Mouse (Mus musculus) embryonic facial prominence, embryonic 13.5 days (tissue): ENCODE data around the gene Spaca4. TPM values are rescaled to one million over a fixed set of nuclear protein-coding genes. Genes with fewer than 3 reads are reported as not detected.
A peak's percentile ranks its signal among the peaks of the same experiment; 100 is the strongest.

ENCODE experiments used
- ATAC-seq: fragments of 200-750 bp; cut with Nextera tagmentation; 2 replicates; pipeline ENCODE4 v1.8.0; 2017; ENCODE audit warnings: low read depth; ENCODE audit not compliant: insufficient number of reproducible peaks, insufficient read depth, low FRiP score, low TSS enrichment
- H3K27ac ChIP-seq: fragments of 300-500 bp; sonication (generic); 2 replicates; pipeline ENCODE4 v1.5.1; 2015; ENCODE audit warnings: moderate library complexity, mild to moderate bottlenecking, inconsistent platforms
- H3K27me3 ChIP-seq: fragments of 300-500 bp; sonication (generic); 2 replicates; pipeline ENCODE4 v1.6.1; 2015; ENCODE audit warnings: mild to moderate bottlenecking, inconsistent platforms
- H3K36me3 ChIP-seq: fragments of 300-500 bp; sonication (generic); 2 replicates; pipeline ENCODE4 v1.6.1; 2015; ENCODE audit warnings: mild to moderate bottlenecking, inconsistent platforms
- H3K4me1 ChIP-seq: fragments of 300-500 bp; sonication (generic); 2 replicates; pipeline ENCODE4 v1.6.1; 2015; ENCODE audit warnings: inconsistent platforms
- H3K4me2 ChIP-seq: fragments of 300-500 bp; sonication (generic); 2 replicates; pipeline ENCODE4 v1.6.1; 2015; ENCODE audit warnings: moderate library complexity, mild to moderate bottlenecking, inconsistent platforms
- H3K4me3 ChIP-seq: fragments of 300-500 bp; sonication (generic); 2 replicates; pipeline ENCODE4 v1.5.1; 2015; ENCODE audit warnings: mild to moderate bottlenecking, inconsistent platforms
- H3K9ac ChIP-seq: fragments of 300-500 bp; sonication (generic); 2 replicates; pipeline ENCODE4 v1.6.1; 2015; ENCODE audit warnings: mild to moderate bottlenecking, inconsistent platforms
- H3K9me3 ChIP-seq: fragments of 300-500 bp; sonication (generic); 2 replicates; pipeline ENCODE4 v1.6.1; 2016; ENCODE audit warnings: inconsistent platforms
- WGBS: fragments of 180-500 bp; shearing (Covaris S2); methylation state at CpG from one replicate; pipeline ENCODE4 v1.1.7; 2015; ENCODE audit warnings: mixed read lengths; 5-methylcytosine and 5-hydroxymethylcytosine counted together
- polyA plus RNA-seq: library from polyadenylated mRNA; unstranded; fragments of >200 nt; fragmentation: Nextera tagmentation; extraction: Ambion mirVana; gene quantifications from 2 replicates; pipeline ENCODE4 v1.2.1, GENCODE M21; 2015

Spaca4 gene
- polyA plus RNA-seq, 1 experiment from 2014 or later, result not detected

- peak; percentile 60 for ATAC-seq
- Histone ChIP-seq H3K27ac (peak within 1 kb of the TSS; percentile 95), H3K9ac (peak within 1 kb of the TSS; percentile 99), H3K4me3 (peak within 1 kb of the TSS; percentile 83), H3K4me2 (peak within 1 kb of the TSS; percentile 93), H3K36me3 (peaks cover 47% of the 10 kb centered on the region), H3K4me1 (peaks cover 45% of the 10 kb centered on the region), H3K27me3 (no peaks in the 10 kb centered on the region), H3K9me3 (no peaks in the 10 kb centered on the region)
- under 1% methylated on average over 41 of the region's 41 CpGs for WGBS
Measured at GRCm38 (mm10) chr7:45717918-45718297, 7.7 kb downstream of the Spaca4 start, which contains the start of gene Sphk2. TSS of gene Sphk2 (minus strand) at chr7:45718002.

- peak; percentile 2; the same call in 1 of the 2 replicates for ATAC-seq
- Histone ChIP-seq H3K4me2 (peak overlapping the region; percentile 93), H3K9me3 (no peaks in the 10 kb centered on the region), H3K4me3 (peak overlapping the region; percentile 83), H3K4me1 (peaks cover 45% of the 10 kb centered on the region), H3K27me3 (no peaks in the 10 kb centered on the region), H3K9ac (peak overlapping the region; percentile 99), H3K36me3 (peaks cover 47% of the 10 kb centered on the region), H3K27ac (peak overlapping the region; percentile 95)
- 9% methylated on average over 31 of the region's 31 CpGs for WGBS
Measured at GRCm38 (mm10) chr7:45716952-45717917, 8.4 kb downstream of the Spaca4 start.

GRCm38 (mm10) chr7:45716460-45716857 lies 9.2 kb downstream of the Spaca4 start:
- Histone ChIP-seq H3K36me3 (peaks cover 47% of the 10 kb centered on the region), H3K9me3 (no peaks in the 10 kb centered on the region)

GRCm38 (mm10) chr7:45715741-45716459 lies 9.7 kb downstream of the Spaca4 start:
- 82% methylated on average over 19 of the region's 19 CpGs for WGBS
- Histone ChIP-seq H3K4me2 (peak overlapping the region; percentile 93), H3K27ac (peak overlapping the region; percentile 74), H3K36me3 (peaks cover 47% of the 10 kb centered on the region), H3K4me1 (peaks cover 45% of the 10 kb centered on the region), H3K4me3 (peak overlapping the region; percentile 83), H3K27me3 (no peaks in the 10 kb centered on the region), H3K9me3 (no peaks in the 10 kb centered on the region), H3K9ac (peak overlapping the region; percentile 44)
- ATAC-seq, result no peak

More at GRCm38 (mm10) chr7:45716460-45716857, 9.2 kb downstream of the Spaca4 start:
- no peaks in the 10 kb centered on the region for H3K27me3 ChIP-seq
- H3K27ac ChIP-seq, result no peak overlapping the region
- peaks cover 45% of the 10 kb centered on the region for H3K4me1 ChIP-seq
- peak overlapping the region; percentile 99 for H3K9ac ChIP-seq
- 80% methylated on average over 3 of the region's 3 CpGs for WGBS
- peak overlapping the region; percentile 83 for H3K4me3 ChIP-seq
- H3K4me2 ChIP-seq, result peak overlapping the region; percentile 93
- ATAC-seq, result no peak

GRCm38 (mm10) chr7:45715090-45715708 lies 10.4 kb downstream of the Spaca4 start, which contains the start of gene Rpl18:
TSS of gene Rpl18 (plus strand) at chr7:45715457.
- peak within 1 kb of the TSS; percentile 74 for H3K27ac ChIP-seq
- peaks cover 47% of the 10 kb centered on the region for H3K36me3 ChIP-seq
- peak; percentile 89 for ATAC-seq

GRCm38 (mm10) chr7:45714630-45715089 lies 11.0 kb downstream of the Spaca4 start:
- Histone ChIP-seq H3K4me2 (peak overlapping the region; percentile 93), H3K27me3 (no peaks in the 10 kb centered on the region), H3K4me3 (peak overlapping the region; percentile 83), H3K9me3 (no peaks in the 10 kb centered on the region), H3K4me1 (peaks cover 40% of the 10 kb centered on the region), H3K36me3 (peaks cover 47% of the 10 kb centered on the region), H3K27ac (peak overlapping the region; percentile 29), H3K9ac (peak overlapping the region; percentile 74)
- WGBS, result 4% methylated on average over 14 of the region's 14 CpGs
- peak; percentile 50 for ATAC-seq

More at GRCm38 (mm10) chr7:45715090-45715708, 10.4 kb downstream of the Spaca4 start, which contains the start of gene Rpl18:
- Histone ChIP-seq H3K4me1 (peaks cover 45% of the 10 kb centered on the region), H3K27me3 (no peaks in the 10 kb centered on the region), H3K4me2 (peak within 1 kb of the TSS; percentile 93), H3K4me3 (peak within 1 kb of the TSS; percentile 83), H3K9ac (peak within 1 kb of the TSS; percentile 74), H3K9me3 (no peaks in the 10 kb centered on the region)
- 8% methylated on average over 34 of the region's 34 CpGs for WGBS

GRCm38 (mm10) chr7:45713881-45714520 lies 11.6 kb downstream of the Spaca4 start:
- peak overlapping the region; percentile 93 for H3K4me2 ChIP-seq
- no peak for ATAC-seq
- H3K36me3 ChIP-seq, result peaks cover 47% of the 10 kb centered on the region
- no peaks in the 10 kb centered on the region for H3K9me3 ChIP-seq
- peaks cover 40% of the 10 kb centered on the region for H3K4me1 ChIP-seq
- H3K27me3 ChIP-seq, result no peaks in the 10 kb centered on the region
- peak overlapping the region; percentile 29 for H3K27ac ChIP-seq
- peak overlapping the region; percentile 74 for H3K9ac ChIP-seq
- 73% methylated on average over 6 of the region's 6 CpGs for WGBS
- peak overlapping the region; percentile 83 for H3K4me3 ChIP-seq

- Histone ChIP-seq H3K36me3 (peaks cover 48% of the 10 kb centered on the region), H3K4me3 (no peak overlapping the region), H3K4me2 (no peak overlapping the region), H3K9me3 (no peaks in the 10 kb centered on the region), H3K27ac (no peak overlapping the region), H3K27me3 (no peaks in the 10 kb centered on the region), H3K9ac (no peak overlapping the region), H3K4me1 (peaks cover 42% of the 10 kb centered on the region)
- no peak for ATAC-seq
- WGBS, result 93% methylated on average over 16 of the region's 16 CpGs
Measured at GRCm38 (mm10) chr7:45713396-45713795, 12.2 kb downstream of the Spaca4 start.

- H3K4me3 ChIP-seq, result no peak overlapping the region
- H3K9ac ChIP-seq, result no peak overlapping the region
- no peak overlapping the region for H3K27ac ChIP-seq
- no peak overlapping the region for H3K4me2 ChIP-seq
- no peaks in the 10 kb centered on the region for H3K27me3 ChIP-seq
- ATAC-seq, result no peak
- H3K9me3 ChIP-seq, result no peaks in the 10 kb centered on the region
- peaks cover 48% of the 10 kb centered on the region for H3K36me3 ChIP-seq
- WGBS, result 90% methylated on average over 21 of the region's 21 CpGs
- H3K4me1 ChIP-seq, result peaks cover 54% of the 10 kb centered on the region
Measured at GRCm38 (mm10) chr7:45712022-45712757, 13.4 kb downstream of the Spaca4 start.

GRCm38 (mm10) chr7:45711316-45712021 lies 14.1 kb downstream of the Spaca4 start:
- Histone ChIP-seq H3K4me1 (peaks cover 52% of the 10 kb centered on the region), H3K36me3 (peaks cover 48% of the 10 kb centered on the region), H3K9me3 (no peaks in the 10 kb centered on the region), H3K4me2 (no peak overlapping the region), H3K4me3 (no peak overlapping the region), H3K27ac (no peak overlapping the region), H3K27me3 (no peaks in the 10 kb centered on the region), H3K9ac (no peak overlapping the region)
- 90% methylated on average over 24 of the region's 24 CpGs for WGBS
- ATAC-seq, result no peak
